Mouse (Mus musculus) forebrain, postnatal 0 days (tissue): ENCODE results near the gene Slc22a17. TPM values are rescaled to one million over a fixed set of nuclear protein-coding genes. Genes with fewer than 3 reads are reported as not detected.
A peak's percentile ranks its signal among the peaks of the same experiment; 100 is the strongest.

Experiments used
- ATAC-seq: fragments of 200-750 bp; cut with Nextera tagmentation; 2 replicates; pipeline ENCODE4 v1.8.0; 2017; ENCODE audit warnings: mild to moderate bottlenecking, moderate library complexity
- DNase-seq: peaks from one replicate; pipeline ENCODE4 v3.0.0-alpha.2; 2015
- H3K27ac ChIP-seq: fragments of 300-500 bp; sonication (generic); 2 replicates; pipeline ENCODE4 v1.5.1; 2014; ENCODE audit warnings: low read depth, mild to moderate bottlenecking, antibody characterized with exemption, low read length, moderate library complexity, mixed read lengths
- H3K27me3 ChIP-seq: fragments of 300-500 bp; sonication (generic); 2 replicates; pipeline ENCODE4 v1.6.1; 2014; ENCODE audit warnings: mild to moderate bottlenecking, low read length, mixed read lengths; ENCODE audit not compliant: insufficient read depth
- H3K36me3 ChIP-seq: fragments of 300-500 bp; sonication (generic); 2 replicates; pipeline ENCODE4 v1.6.1; 2014; ENCODE audit warnings: mild to moderate bottlenecking, moderate library complexity; ENCODE audit not compliant: insufficient read depth
- H3K4me1 ChIP-seq: fragments of 300-500 bp; sonication (generic); 2 replicates; pipeline ENCODE4 v1.6.1; 2014; ENCODE audit warnings: antibody characterized with exemption; ENCODE audit not compliant: insufficient read depth
- H3K4me2 ChIP-seq: fragments of 300-500 bp; sonication (generic); 2 replicates; pipeline ENCODE4 v1.6.1; 2014; ENCODE audit warnings: low read depth, mild to moderate bottlenecking, moderate library complexity
- H3K4me3 ChIP-seq: fragments of 300-500 bp; sonication (generic); 2 replicates; pipeline ENCODE4 v1.5.1; 2014; ENCODE audit warnings: low read depth, low read length, mixed read lengths
- H3K9ac ChIP-seq: fragments of 300-500 bp; sonication (generic); 2 replicates; pipeline ENCODE4 v1.6.1; 2014; ENCODE audit warnings: mild to moderate bottlenecking
- H3K9me3 ChIP-seq: fragments of 300-500 bp; sonication (generic); 2 replicates; pipeline ENCODE4 v1.6.1; 2016; ENCODE audit warnings: low read length
- CTCF ChIP-seq: sonication (generic); IDR thresholded peaks from 2 replicates; pipeline ENCODE4 v1.5.1; 2016; ENCODE audit warnings: antibody characterized with exemption, control low read depth, low read depth
- WGBS: fragments of 180-500 bp; shearing (Covaris S2); extraction: QIAGEN DNeasy Blood & Tissue Kit; methylation state at CpG from one replicate; pipeline ENCODE4 v1.1.7; 2014; 5-methylcytosine and 5-hydroxymethylcytosine counted together
- polyA plus RNA-seq: library from polyadenylated mRNA; unstranded; fragments of >200 nt; fragmentation: Nextera tagmentation; extraction: Ambion mirVana; gene quantifications from 2 replicates; pipeline ENCODE4 v1.2.1, GENCODE M21; 2015
- total RNA-seq: library from RNA; depleted of rRNA; stranded (reverse); fragments of >200 nt; gene quantifications from 2 replicates; pipeline ENCODE4 v1.2.3, GENCODE M21; 2014

The Slc22a17 gene
- total and polyA plus RNA-seq, 2 experiments from 2014 or later = 282 to 359 TPM

DNA sequence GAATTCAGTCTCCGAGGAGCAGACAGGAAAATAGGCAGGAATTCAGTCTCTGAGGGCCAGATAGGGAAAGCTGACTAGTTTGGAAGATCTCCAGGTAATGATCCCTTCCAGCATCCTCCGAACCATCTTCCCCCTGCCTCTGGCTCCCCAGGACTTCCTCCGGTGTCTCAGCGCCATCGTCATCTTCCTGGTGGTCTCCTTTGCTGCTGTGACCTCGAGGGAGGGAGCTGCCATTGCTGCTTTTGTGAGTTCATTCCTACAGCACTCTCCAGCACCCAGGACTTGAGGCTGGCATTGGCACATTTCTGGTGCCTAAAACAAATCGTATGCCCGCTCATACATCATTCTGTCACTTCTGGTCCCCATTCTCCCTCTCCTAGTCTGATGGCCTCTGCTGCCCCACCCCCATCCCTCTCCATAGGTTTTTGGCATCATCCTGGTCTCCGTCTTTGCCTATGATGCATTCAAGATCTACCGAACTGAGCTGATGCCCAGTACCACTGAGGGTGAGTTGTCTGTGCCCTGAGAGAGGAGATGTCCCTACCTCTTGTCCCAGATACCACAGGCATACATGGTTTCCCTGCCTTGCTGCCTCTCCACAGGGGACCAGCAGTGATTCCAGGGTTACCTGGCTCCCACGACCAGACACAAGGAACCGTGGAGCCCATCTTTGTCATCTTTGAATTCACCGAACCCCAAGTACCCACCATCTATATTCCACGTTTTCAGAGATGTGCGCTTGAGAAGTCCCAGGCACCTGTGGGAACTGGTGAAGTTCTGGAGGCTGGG, 25.7 kb upstream of the Slc22a17 start:
- Histone ChIP-seq H3K4me3 (no peak overlapping the region), H3K4me2 (no peak overlapping the region), H3K9me3 (no peaks in the 10 kb centered on the region), H3K9ac (no peak overlapping the region), H3K36me3 (no peaks in the 10 kb centered on the region), H3K4me1 (no peaks in the 10 kb centered on the region), H3K27ac (no peak overlapping the region), H3K27me3 (no peaks in the 10 kb centered on the region)
- 81% methylated on average over 15 of the region's 15 CpGs for WGBS
- no peak for DNase-seq
- ATAC-seq = no peak
- TF ChIP-seq CTCF = no peak

DNA sequence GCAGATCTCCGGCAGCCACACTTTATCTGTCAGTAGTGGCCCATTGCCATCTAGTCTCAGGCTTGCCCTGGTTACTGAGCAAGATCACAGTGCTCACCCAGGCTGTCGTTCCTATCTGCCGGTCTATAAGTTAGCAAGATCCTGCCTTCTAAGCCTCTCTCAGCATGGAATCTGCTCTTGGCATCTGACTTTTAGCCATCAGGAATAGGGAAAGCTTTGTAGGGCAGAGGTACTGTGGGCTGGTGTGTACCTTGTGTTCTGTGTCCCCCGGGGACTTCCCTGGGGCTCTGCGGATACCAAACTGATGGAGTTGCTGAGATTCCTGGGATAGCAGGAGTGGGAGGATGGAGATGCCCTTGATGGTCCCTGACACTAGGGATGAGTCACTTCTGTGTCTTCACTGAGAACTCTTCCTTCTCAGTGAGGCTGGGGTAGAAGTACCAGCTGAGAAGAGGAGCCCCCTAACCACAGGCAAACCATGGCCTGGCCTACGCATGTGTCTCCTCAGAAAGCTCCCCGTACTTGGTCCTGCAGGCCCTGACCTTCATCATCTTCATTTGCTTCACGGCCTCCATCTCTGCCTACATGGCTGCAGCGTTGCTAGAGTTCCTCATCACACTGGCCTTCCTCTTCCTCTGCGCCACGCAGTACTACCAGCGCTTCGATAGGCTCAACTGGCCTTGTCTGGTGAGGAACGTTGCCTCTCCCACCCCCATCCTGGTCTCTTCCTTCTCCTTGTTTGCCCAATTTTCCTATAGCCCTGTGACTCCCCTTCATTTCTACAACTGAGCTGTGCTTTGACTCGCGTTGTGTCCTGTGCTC, 24.6 kb upstream of the Slc22a17 start:
- Histone ChIP-seq H3K4me1 (no peaks in the 10 kb centered on the region), H3K9me3 (no peaks in the 10 kb centered on the region), H3K4me2 (no peak overlapping the region), H3K27ac (no peak overlapping the region), H3K9ac (no peak overlapping the region), H3K4me3 (no peak overlapping the region), H3K27me3 (no peaks in the 10 kb centered on the region), H3K36me3 (no peaks in the 10 kb centered on the region)
- 89% methylated on average over 16 of the region's 16 CpGs for WGBS
- DNase-seq (no peak), ATAC-seq (no peak)
- no peak for TF ChIP-seq CTCF

DNA sequence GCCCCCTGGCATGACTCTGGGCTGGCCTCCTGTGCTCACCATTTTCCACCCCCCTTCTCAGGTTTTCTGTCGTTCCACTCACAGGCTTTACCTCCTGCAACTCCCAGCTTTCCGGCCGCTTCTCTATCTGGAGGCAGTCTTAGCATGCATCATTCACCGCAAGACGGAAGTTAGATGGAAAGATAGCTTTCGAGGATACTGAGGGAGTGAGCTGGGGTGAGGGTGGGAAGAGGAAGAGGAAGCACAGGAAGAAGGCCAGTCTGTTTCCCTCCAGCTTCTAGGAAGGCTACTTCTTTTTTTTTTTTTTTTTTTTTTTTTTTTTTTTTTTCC, 23.9 kb upstream of the Slc22a17 start:
- H3K4me3 ChIP-seq = no peak overlapping the region
- TF ChIP-seq CTCF = no peak
- H3K36me3 ChIP-seq = no peaks in the 10 kb centered on the region
- no peaks in the 10 kb centered on the region for H3K9me3 ChIP-seq
- ATAC-seq = no peak
- DNase-seq = no peak
- H3K4me1 ChIP-seq = no peaks in the 10 kb centered on the region
- H3K27ac ChIP-seq = peak overlapping the region; percentile 71; the same call in 1 of the 2 replicates
- no peak overlapping the region for H3K4me2 ChIP-seq
- H3K27me3 ChIP-seq = no peaks in the 10 kb centered on the region
- WGBS = 73% methylated on average over 6 of the region's 6 CpGs
- H3K9ac ChIP-seq = no peak overlapping the region

- WGBS = 41% methylated on average over 8 of the region's 8 CpGs
- peak; percentile 91 for ATAC-seq
- no peaks in the 10 kb centered on the region for H3K9me3 ChIP-seq
- H3K4me2 ChIP-seq = no peak within 1 kb of the TSS
- peak; percentile 44 for TF ChIP-seq CTCF
- DNase-seq = peak; percentile 58
- H3K4me3 ChIP-seq = no peak within 1 kb of the TSS
- H3K27ac ChIP-seq = peak within 1 kb of the TSS; percentile 71
- H3K36me3 ChIP-seq = no peaks in the 10 kb centered on the region
- H3K27me3 ChIP-seq = no peaks in the 10 kb centered on the region
- no peaks in the 10 kb centered on the region for H3K4me1 ChIP-seq
- H3K9ac ChIP-seq = no peak within 1 kb of the TSS
These were observed 23.2 kb upstream of the Slc22a17 start, which contains the start of gene Cmtm5 for GRCm38 (mm10) chr14:54935904-54936830. Gene Cmtm5 (plus strand): TSS chr14:54936261.

- no peak within 1 kb of the TSS for H3K4me2 ChIP-seq
- H3K27ac ChIP-seq = no peak within 1 kb of the TSS
- no peaks in the 10 kb centered on the region for H3K4me1 ChIP-seq
- H3K9me3 ChIP-seq = no peaks in the 10 kb centered on the region
- H3K27me3 ChIP-seq = no peaks in the 10 kb centered on the region
- TF ChIP-seq CTCF = no peak
- no peaks in the 10 kb centered on the region for H3K36me3 ChIP-seq
- WGBS = 34% methylated on average over 6 of the region's 6 CpGs
- DNase-seq = no peak
- no peak for ATAC-seq
- no peak within 1 kb of the TSS for H3K9ac ChIP-seq
- H3K4me3 ChIP-seq = no peak within 1 kb of the TSS
These were observed 19.8 kb upstream of the Slc22a17 start, which contains the start of gene Il25 for GRCm38 (mm10) chr14:54932645-54933150. Gene Il25 (plus strand): TSS chr14:54932695.

DNA sequence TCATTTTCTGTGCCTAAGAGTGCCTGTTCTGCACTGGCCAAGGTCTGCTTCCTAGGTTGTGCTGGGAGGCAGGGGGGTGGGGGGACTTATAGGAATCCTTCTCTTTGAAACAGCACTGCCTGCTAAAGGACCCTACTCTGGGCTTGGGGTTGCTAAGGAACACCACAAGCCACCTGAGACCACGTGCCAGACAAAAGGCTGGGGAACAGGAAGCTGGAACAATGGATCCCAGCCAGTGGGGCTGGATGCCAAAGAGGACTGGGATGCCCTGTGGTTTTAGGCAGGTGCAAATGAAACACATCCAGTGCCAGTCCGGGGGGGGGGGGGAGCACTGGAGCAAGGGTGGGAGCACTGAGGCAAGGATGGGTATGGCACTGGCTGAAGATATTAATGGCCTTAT, 17.5 kb upstream of the Slc22a17 start:
- Histone ChIP-seq H3K4me2 (no peak overlapping the region), H3K27ac (no peak overlapping the region), H3K27me3 (no peaks in the 10 kb centered on the region), H3K9ac (no peak overlapping the region), H3K4me3 (no peak overlapping the region), H3K36me3 (no peaks in the 10 kb centered on the region), H3K4me1 (peaks cover 4% of the 10 kb centered on the region; the same call in 1 of the 2 replicates), H3K9me3 (no peaks in the 10 kb centered on the region)
- peak; percentile 17 for DNase-seq
- 3% methylated on average over 2 of the region's 2 CpGs for WGBS
- no peak for ATAC-seq
- TF ChIP-seq CTCF = no peak
